Mouse (Mus musculus) midbrain, embryonic 10.5 days (tissue): Measurements from ENCODE around the gene Uroc1. TPM values are rescaled to one million over a fixed set of nuclear protein-coding genes. Genes with fewer than 3 reads are reported as not detected.

ENCODE experiments used
- DNase-seq: peaks from one replicate; pipeline ENCODE4 v3.0.0-alpha.2; 2017; ENCODE audit warnings: low spot score
- H3K27ac ChIP-seq: fragments of 300-500 bp; sonication (generic); replicated peaks from 2 replicates; pipeline ENCODE4 v1.5.1; 2016; ENCODE audit warnings: mild to moderate bottlenecking
- H3K27me3 ChIP-seq: fragments of 300-500 bp; sonication (generic); 2 replicates; pipeline ENCODE4 v1.6.1; 2016; ENCODE audit warnings: low read depth, mild to moderate bottlenecking; ENCODE audit not compliant: poor library complexity, severe bottlenecking
- H3K36me3 ChIP-seq: fragments of 300-500 bp; sonication (generic); 2 replicates; pipeline ENCODE4 v1.6.1; 2016; ENCODE audit warnings: mild to moderate bottlenecking, moderate library complexity
- H3K4me1 ChIP-seq: fragments of 300-500 bp; sonication (generic); 2 replicates; pipeline ENCODE4 v1.6.1; 2016
- H3K4me3 ChIP-seq: fragments of 300-500 bp; sonication (generic); 2 replicates; pipeline ENCODE4 v1.5.1; 2016; ENCODE audit warnings: mild to moderate bottlenecking, moderate library complexity
- H3K9me3 ChIP-seq: fragments of 300-500 bp; sonication (generic); replicated peaks from 2 replicates; pipeline ENCODE4 v1.6.1; 2016; ENCODE audit warnings: mild to moderate bottlenecking
- WGBS: fragments of 180-500 bp; shearing (Covaris S2); methylation state at CpG from one replicate; pipeline ENCODE4 v1.1.7; 2016; 5-methylcytosine and 5-hydroxymethylcytosine counted together
- polyA plus RNA-seq: library from polyadenylated mRNA; unstranded; fragments of >200 nt; fragmentation: Nextera tagmentation; extraction: Ambion mirVana; gene quantifications from 2 replicates; pipeline ENCODE4 v1.2.1, GENCODE M21; 2016

Uroc1 gene
- not detected in 2 replicates for polyA plus RNA-seq

GRCm38 (mm10) chr6:90332561-90333425, at the start of gene Uroc1:
Uroc1 (plus strand) TSS chr6:90333284.
- Histone ChIP-seq H3K4me3 (no peak within 1 kb of the TSS), H3K27ac (no peak within 1 kb of the TSS), H3K36me3 (no peaks in the 10 kb centered on the region), H3K27me3 (no peaks in the 10 kb centered on the region), H3K4me1 (no peaks in the 10 kb centered on the region), H3K9me3 (no peaks in the 10 kb centered on the region)
- no peak for DNase-seq
- 90% methylated on average over 7 of the region's 7 CpGs for WGBS

- peaks cover 25% of the 10 kb centered on the region for H3K9me3 ChIP-seq
- no peaks in the 10 kb centered on the region for H3K27me3 ChIP-seq
- WGBS: 59% methylated on average over 12 of the region's 12 CpGs
- no peaks in the 10 kb centered on the region for H3K36me3 ChIP-seq
- no peak overlapping the region for H3K4me3 ChIP-seq
- no peak overlapping the region for H3K27ac ChIP-seq
- no peak for DNase-seq
- H3K4me1 ChIP-seq: no peaks in the 10 kb centered on the region
Measured at GRCm38 (mm10) chr6:90288265-90288664, 44.8 kb upstream of the Uroc1 start.

- H3K27ac ChIP-seq: no peak within 1 kb of the TSS
- no peak within 1 kb of the TSS for H3K4me3 ChIP-seq
- peaks cover 4% of the 10 kb centered on the region for H3K9me3 ChIP-seq
- H3K27me3 ChIP-seq: no peaks in the 10 kb centered on the region
- whole genome bisulfite sequencing: 85% methylated on average over 1 of the region's 1 CpGs
- H3K4me1 ChIP-seq: no peaks in the 10 kb centered on the region
- H3K36me3 ChIP-seq: no peaks in the 10 kb centered on the region
- DNase-seq: no peak
Measured at GRCm38 (mm10) chr6:90300919-90301318, 32.2 kb upstream of the Uroc1 start, which contains the start of gene BC048671. BC048671 (plus strand) TSS chr6:90301219.

- Histone ChIP-seq H3K27ac (no peak overlapping the region), H3K36me3 (no peaks in the 10 kb centered on the region), H3K4me3 (no peak overlapping the region), H3K4me1 (no peaks in the 10 kb centered on the region), H3K9me3 (peaks cover 23% of the 10 kb centered on the region), H3K27me3 (no peaks in the 10 kb centered on the region)
- DNase-seq: no peak
- 93% methylated on average over 6 of the region's 6 CpGs for WGBS
Measured at GRCm38 (mm10) chr6:90306315-90306975, 26.6 kb upstream of the Uroc1 start.

- Histone ChIP-seq H3K4me1 (no peaks in the 10 kb centered on the region), H3K9me3 (peaks cover 28% of the 10 kb centered on the region), H3K4me3 (no peak overlapping the region), H3K27ac (no peak overlapping the region), H3K27me3 (no peaks in the 10 kb centered on the region), H3K36me3 (no peaks in the 10 kb centered on the region)
- no peak for DNase-seq
- 86% methylated on average over 87 of the region's 87 CpGs for WGBS
Measured at GRCm38 (mm10) chr6:90308839-90309778, 24.0 kb upstream of the Uroc1 start.

- Histone ChIP-seq H3K4me1 (no peaks in the 10 kb centered on the region), H3K27ac (no peak overlapping the region), H3K36me3 (no peaks in the 10 kb centered on the region), H3K9me3 (peaks cover 10% of the 10 kb centered on the region), H3K4me3 (no peak overlapping the region), H3K27me3 (no peaks in the 10 kb centered on the region)
- no peak for DNase-seq
- WGBS: 84% methylated on average over 5 of the region's 5 CpGs
Measured at GRCm38 (mm10) chr6:90315961-90316360, 17.1 kb upstream of the Uroc1 start.

- H3K27me3 ChIP-seq: no peaks in the 10 kb centered on the region
- 87% methylated on average over 2 of the region's 2 CpGs for WGBS
- DNase-seq: no peak
- no peaks in the 10 kb centered on the region for H3K36me3 ChIP-seq
- H3K4me3 ChIP-seq: no peak overlapping the region
- no peaks in the 10 kb centered on the region; the same call in 1 of the 2 replicates for H3K9me3 ChIP-seq
- H3K27ac ChIP-seq: no peak overlapping the region
- H3K4me1 ChIP-seq: no peaks in the 10 kb centered on the region
Measured at GRCm38 (mm10) chr6:90317510-90318258, 15.4 kb upstream of the Uroc1 start.

GRCm38 (mm10) chr6:90319019-90319418, 14.1 kb upstream of the Uroc1 start:
- DNase-seq: no peak
- Histone ChIP-seq H3K27me3 (peaks cover 4% of the 10 kb centered on the region; the same call in 1 of the 2 replicates), H3K9me3 (no peaks in the 10 kb centered on the region; the same call in 1 of the 2 replicates), H3K27ac (no peak overlapping the region), H3K4me1 (no peaks in the 10 kb centered on the region), H3K36me3 (no peaks in the 10 kb centered on the region), H3K4me3 (no peak overlapping the region)
- WGBS: 93% methylated on average over 2 of the region's 2 CpGs

- Histone ChIP-seq H3K4me3 (no peak overlapping the region), H3K27ac (no peak overlapping the region), H3K9me3 (no peaks in the 10 kb centered on the region; the same call in 1 of the 2 replicates), H3K27me3 (peaks cover 10% of the 10 kb centered on the region), H3K36me3 (no peaks in the 10 kb centered on the region), H3K4me1 (no peaks in the 10 kb centered on the region)
- DNase-seq: no peak
- WGBS: 89% methylated on average over 7 of the region's 7 CpGs
Measured at GRCm38 (mm10) chr6:90319475-90320191, 13.5 kb upstream of the Uroc1 start.

- Histone ChIP-seq H3K27me3 (peaks cover 18% of the 10 kb centered on the region), H3K4me1 (peaks cover 4% of the 10 kb centered on the region), H3K27ac (no peak overlapping the region), H3K36me3 (no peaks in the 10 kb centered on the region), H3K9me3 (no peaks in the 10 kb centered on the region; the same call in 1 of the 2 replicates), H3K4me3 (no peak overlapping the region)
- 82% methylated on average over 5 of the region's 5 CpGs for WGBS
- no peak for DNase-seq
Measured at GRCm38 (mm10) chr6:90320429-90320828, 12.7 kb upstream of the Uroc1 start.

- Histone ChIP-seq H3K27me3 (peaks cover 29% of the 10 kb centered on the region), H3K4me3 (no peak overlapping the region), H3K9me3 (no peaks in the 10 kb centered on the region; the same call in 1 of the 2 replicates), H3K4me1 (peaks cover 4% of the 10 kb centered on the region), H3K27ac (no peak overlapping the region), H3K36me3 (no peaks in the 10 kb centered on the region)
- no peak for DNase-seq
- 53% methylated on average over 4 of the region's 4 CpGs for WGBS
Measured at GRCm38 (mm10) chr6:90321811-90322210, 11.3 kb upstream of the Uroc1 start.
